Mouse (Mus musculus) monocyte, adult 5-6 weeks (primary cell): ENCODE measurements around the gene Evpl. TPM values are rescaled to one million over a fixed set of nuclear protein-coding genes. Genes with fewer than 3 reads are reported as not detected.
A peak's percentile ranks its signal among the peaks of the same experiment; 100 is the strongest.

Experiments used
- ATAC-seq: fragments of 153-309, 156-312 bp; replicated peaks from 2 replicates; pipeline ENCODE4 v1.8.0; 2017; ENCODE audit warnings: mild to moderate bottlenecking; ENCODE audit not compliant: low TSS enrichment, insufficient number of reproducible peaks, severe bottlenecking, poor library complexity, low FRiP score
- total RNA-seq: library from RNA; stranded (forward); fragments of 200-1000, 200-491, 200-594 nt; gene quantifications from 3 replicates; pipeline ENCODE4 v1.2.3, GENCODE M21; 2017

Evpl gene
- total RNA-seq, 1 experiment from 2014 or later = not detected

DNA sequence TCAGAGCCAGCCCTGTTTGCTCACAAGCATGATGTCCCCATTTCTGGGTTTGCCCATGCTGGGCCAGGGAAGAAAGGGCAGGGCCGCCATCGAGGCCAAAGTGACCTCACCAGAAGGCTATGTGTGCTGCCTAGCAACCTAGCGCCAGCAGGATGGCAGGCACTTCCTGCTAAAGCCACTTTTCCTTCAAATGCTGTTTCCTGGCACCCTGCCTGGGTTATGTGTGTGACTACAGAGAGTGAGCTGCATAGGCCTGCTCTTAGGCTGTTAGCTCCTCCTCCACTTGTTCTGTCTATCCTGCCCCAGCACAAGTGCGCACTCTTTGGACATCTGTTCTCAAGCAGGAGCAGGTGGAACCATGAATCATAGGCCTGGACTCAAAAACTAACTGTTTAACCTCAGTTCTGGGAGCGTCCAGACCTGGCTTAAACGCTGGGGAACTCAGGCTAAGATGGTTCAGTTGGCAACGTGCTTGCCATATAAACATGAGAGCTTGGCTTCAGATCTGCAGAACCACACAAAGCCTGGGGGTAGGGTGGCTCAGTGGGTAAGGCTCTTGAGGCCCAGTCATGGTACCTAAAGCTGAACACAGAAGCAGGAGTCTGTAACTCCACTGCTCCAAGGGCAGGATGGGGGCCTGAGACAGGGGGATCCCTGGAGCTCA, 19.0 kb downstream of the Evpl start:
- no peak for ATAC-seq

DNA sequence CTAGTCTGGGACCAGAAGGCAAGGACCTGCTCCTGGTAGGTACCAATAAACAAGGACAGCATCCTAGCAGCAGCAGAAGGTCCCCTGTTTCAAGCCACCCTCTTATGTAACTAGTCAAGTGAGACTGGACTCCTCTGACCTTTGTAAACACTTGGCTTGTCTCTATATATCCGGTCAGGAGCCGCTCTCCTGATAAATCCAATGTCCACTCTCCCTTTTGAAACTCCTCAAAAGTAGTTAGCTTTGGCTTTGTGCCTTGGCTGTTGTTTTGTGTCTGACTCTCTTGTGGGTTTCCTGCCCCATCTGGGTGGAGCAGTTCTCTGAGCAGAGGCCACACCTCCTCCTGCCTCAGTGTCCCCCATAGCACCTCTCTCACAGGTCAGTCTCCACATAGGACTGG, 19.6 kb downstream of the Evpl start:
- no peak for ATAC-seq

DNA sequence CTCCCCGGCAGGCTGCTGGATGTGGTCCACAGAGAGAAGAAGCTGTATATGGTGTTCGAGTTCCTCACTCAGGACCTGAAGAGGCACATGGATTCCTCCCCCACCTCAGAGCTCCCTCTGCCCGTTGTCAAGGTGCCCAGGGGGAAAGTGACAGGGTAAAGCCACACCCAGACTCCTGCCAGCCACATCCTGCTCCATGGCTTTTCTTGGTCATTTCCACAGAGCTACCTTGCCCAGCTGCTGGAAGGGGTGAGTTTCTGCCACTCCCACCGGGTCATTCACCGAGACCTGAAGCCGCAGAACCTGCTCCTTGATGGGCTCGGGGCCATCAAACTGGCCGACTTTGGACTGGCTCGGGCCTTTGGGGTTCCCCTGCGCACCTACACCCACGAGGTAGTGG, 21.3 kb downstream of the Evpl start:
- ATAC-seq = no peak

- ATAC-seq = no peak
Observed at GRCm38 (mm10) chr11:116215991-116216390, 21.9 kb downstream of the Evpl start.

GRCm38 (mm10) chr11:116215181-116215580, 22.7 kb downstream of the Evpl start:
- no peak for ATAC-seq

DNA sequence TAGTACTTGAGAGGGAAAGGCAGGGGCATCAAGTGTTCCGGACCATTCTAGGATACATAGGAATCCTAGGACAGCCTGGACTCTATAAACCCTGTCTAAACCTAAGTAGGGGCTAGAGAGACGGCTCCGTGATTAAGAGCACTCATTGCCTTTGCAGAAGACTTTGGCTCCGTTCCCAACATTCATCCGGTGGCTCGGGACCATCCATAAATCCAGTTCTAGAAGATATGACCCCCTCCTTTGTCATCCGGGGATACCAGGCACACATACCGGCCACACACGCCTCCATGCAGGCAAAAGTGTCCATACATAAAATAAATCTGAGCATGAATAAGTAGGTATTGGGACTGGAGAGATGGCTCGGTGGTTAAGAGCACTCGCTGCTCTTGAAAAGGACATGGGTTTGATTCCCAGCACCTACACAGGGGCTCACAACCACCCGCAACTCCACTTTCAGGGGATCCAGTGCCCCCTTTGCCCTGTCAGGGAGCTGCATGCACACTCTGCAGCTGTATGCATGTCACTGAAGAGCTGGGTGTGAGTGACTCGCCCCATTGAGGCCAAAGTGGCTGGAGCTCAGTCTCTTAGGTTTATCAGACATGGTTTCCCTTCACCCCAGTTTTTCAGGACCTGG, 23.9 kb downstream of the Evpl start:
- ATAC-seq = no peak

DNA sequence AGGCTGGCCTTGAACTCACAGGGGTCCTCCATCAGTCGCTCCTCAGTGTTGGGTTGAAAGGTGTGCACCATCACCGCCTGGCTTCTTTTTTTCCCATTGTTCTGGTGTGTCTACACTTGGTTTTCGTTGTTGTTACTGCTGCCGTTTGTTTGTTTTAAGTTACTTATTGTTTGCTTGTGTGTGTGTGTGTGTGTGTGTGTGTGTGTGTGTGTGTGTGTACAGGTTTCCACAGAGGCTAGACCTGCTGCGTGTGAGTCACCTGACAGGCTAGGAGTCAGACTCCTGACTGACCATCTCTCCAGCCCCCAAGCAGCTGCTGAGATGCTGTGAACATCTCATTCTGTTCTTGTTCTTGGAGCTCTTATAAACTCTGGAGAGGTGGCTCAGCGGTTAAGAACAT, 25.0 kb downstream of the Evpl start:
- ATAC-seq = no peak

- ATAC-seq = no peak
Observed at GRCm38 (mm10) chr11:116210696-116211095, 27.2 kb downstream of the Evpl start.

- no peak for ATAC-seq
Observed at GRCm38 (mm10) chr11:116209257-116209656, 28.6 kb downstream of the Evpl start.

GRCm38 (mm10) chr11:116208660-116209059, 29.2 kb downstream of the Evpl start:
- no peak for ATAC-seq

- no peak for ATAC-seq
Observed at GRCm38 (mm10) chr11:116206678-116207077, 31.2 kb downstream of the Evpl start.

- ATAC-seq = no peak
Observed at GRCm38 (mm10) chr11:116203150-116203549, 34.7 kb downstream of the Evpl start.

DNA sequence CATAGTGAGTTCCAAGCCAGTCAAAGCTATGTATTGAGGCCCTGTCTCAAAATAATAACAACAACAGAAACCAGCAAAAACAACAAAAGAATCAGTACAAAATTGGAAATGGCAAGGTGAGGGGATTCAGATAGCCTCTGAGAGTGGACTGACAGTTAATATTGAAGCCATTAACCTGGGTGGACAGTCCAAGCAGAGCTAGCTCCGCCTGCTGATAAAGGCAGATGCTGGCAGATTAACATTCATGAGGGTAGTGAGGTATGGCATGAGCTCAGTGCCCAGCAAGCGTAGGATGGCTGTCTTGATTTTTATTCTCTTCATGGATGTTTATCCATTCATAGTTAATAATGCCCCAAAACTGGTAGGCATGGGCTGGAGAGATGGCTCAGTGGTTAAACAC, 36.7 kb downstream of the Evpl start:
- no peak for ATAC-seq

- peak; percentile 87 for ATAC-seq
Observed at GRCm38 (mm10) chr11:116198639-116199531, 39.0 kb downstream of the Evpl start, which contains the start of the genes Ten1 and Acox1. Ten1 (plus strand) TSS chr11:116198855. Acox1 (minus strand) TSS chr11:116199045.

- ATAC-seq = no peak
Observed at GRCm38 (mm10) chr11:116198132-116198531, 39.7 kb downstream of the Evpl start.

- no peak for ATAC-seq
Observed at GRCm38 (mm10) chr11:116197584-116197906, 40.3 kb downstream of the Evpl start.

- ATAC-seq = no peak
Observed at GRCm38 (mm10) chr11:116196866-116197583, 40.9 kb downstream of the Evpl start.

- no peak for ATAC-seq
Observed at GRCm38 (mm10) chr11:116196336-116196735, 41.5 kb downstream of the Evpl start.

GRCm38 (mm10) chr11:116195252-116195651, 42.6 kb downstream of the Evpl start:
- peak; percentile 44; the same call in 1 of the 2 replicates for ATAC-seq
